Mouse (Mus musculus): ENCODE measurements around the gene Akap2. TPM values are rescaled to one million over a fixed set of nuclear protein-coding genes. Genes with fewer than 3 reads are reported as not detected.

Gene Akap2
- polyA plus RNA-seq, 1 experiment: 0.01 TPM

DNA sequence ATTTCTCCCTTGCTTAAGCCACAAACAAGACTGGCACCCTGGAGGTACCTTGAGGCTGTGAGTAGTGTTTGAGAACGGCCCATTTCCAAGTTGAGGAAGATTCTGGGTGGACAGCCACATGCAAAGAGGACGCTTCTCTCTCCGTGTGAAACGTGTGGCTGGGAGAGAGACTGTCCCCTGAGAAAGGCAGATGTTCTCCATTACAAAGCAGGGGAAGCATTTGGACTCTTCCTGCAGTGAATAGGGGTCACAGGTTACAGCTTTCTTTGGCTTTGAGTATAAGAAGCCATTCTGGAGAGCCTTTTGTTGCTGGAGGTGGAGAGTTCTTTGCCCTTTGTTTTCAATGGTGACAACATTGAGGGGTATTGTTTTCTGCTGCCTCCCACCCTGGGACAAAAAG lies 48.3 kb downstream of the Akap2 start:
- no peak for TF ChIP-seq GATA1 (IDR thresholded peaks at IDR 0.05; ENCODE audit: low read length)

DNA sequence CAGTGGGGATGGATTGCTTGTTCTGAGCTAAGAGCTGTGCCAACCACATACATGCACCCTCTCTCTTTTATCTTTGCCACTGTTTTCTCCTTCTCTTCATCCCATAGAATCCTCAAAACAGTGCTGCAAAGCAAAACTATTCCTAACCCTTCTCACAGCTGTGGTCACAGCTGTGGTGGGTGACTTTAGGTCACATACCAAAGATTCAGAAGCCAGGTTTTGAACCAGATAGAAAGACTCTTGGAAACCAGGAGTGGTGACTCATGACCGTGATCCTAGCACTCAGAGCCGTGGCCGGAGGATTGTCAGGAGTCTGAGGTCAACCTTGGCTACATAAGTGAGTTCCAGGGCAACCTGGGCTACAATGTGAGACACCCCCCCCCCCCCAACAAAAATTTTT lies 51.5 kb downstream of the Akap2 start:
- TF ChIP-seq GATA1 (IDR thresholded peaks at IDR 0.05; ENCODE audit: low read length): no peak

DNA sequence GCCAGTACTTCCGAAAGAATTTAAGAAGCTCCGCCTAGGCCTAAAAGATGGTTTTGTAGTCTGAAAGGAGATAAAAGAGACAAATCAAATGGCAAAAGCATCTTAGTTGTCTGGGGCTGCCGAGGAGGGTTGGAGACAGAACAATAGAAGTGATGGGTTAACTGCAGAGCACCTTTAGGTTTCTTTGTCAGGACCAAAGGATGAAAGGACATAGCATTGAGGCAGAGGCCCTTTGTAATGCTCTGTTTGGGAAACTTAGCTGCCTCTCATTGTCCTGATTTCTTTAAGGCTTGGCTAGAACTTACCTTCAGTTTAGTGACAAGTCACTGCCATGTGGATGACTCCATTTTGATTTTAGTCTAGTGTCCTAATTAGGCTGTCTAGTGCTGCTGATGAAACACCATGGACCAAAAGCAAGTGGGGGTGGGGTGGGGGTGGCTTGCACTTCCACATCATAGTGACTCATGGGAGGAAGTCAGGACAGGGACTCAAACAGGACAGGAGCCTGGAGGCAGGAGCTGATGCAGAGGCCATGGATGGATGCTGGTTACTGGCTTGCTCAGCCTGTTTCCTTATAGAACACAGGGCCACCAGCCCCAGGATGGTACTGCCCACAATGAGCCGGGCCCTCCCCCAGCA lies 52.8 kb downstream of the Akap2 start:
- no peak for TF ChIP-seq GATA1 (IDR thresholded peaks at IDR 0.05; ENCODE audit: low read length)

DNA sequence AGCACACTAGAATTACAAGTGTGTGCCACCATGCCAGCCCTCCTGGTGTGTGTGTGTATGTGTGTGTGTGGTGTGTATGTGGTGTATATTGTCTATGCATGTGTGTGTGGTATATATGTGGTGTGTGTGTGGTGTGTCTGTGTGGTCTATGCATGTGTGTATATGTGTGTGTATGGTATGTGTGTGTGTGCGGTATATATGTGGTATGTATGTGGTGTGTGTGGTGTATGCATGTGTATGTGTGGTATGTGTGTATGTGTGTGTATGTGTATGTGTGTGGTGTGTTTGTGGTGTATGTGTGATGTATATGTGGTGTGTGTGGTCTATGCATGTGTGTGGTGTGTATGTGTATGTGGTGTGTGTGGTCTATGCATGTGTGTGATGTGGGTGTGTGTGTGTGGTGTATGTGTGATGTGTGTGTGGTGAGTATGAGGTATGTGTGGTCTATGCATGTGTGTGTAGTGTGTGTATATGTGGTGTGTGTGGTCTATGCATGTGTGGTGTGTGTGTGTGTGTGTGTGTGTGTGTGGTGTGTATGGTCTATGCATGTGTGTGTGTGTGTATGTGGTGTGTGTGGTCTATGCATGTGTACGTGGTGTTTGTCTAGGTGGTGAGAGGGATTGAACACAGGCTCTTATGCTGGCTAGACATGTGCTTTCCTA lies 54.2 kb downstream of the Akap2 start:
- no peak for TF ChIP-seq GATA1 (IDR thresholded peaks at IDR 0.05; ENCODE audit: low read length)

DNA sequence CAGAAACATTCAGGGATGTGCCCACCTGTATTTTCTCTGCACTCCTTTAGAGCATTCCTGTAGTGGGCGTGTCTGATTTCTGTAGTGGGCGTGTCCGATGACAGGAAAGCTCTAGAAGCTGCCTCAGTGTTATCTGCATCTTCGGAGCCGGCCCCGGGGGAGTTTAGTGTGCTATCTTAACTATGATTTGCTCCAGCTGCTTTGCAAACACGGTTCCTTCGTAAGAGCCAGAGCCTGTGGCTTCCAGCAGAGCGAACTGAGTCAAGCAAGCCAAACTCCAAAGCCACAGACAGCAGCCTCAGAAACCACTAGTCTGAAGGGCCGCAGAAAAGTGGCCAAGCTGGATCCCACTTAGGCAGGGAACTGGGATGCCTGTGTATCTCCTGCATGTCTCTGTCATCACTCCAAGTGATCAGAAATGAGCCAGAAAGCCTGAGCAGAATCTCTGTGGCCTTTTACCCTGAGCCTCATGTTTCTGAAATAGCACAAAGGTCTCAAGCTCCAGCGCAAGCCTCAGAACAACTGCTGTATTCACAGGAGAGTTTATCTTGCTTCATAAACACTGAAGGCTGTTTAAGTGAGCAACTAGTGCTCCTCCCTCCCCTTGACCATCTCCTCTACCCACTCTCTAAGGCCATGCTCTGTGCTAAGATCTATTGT lies 55.5 kb downstream of the Akap2 start:
- no peak for TF ChIP-seq GATA1 (IDR thresholded peaks at IDR 0.05; ENCODE audit: low read length)

DNA sequence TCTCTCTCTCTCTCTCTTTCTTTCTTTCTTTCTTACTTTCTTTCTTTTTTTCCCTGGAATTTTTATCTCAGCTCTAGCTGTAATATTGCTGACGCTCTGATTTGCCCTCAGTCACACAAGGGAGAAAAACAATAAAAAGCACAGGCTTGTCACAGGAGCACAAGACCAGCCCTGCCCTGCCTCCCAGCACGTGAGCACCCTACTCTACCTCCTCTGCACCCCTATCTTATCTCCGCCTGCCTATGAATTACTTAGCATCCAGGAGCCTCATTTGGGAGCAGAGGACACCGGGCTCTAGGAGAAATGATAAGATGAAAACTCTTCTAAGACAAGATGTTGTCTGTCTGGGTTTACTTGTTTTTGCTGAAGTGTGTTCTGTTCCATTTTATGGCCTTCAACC lies 57.1 kb downstream of the Akap2 start:
- no peak for TF ChIP-seq GATA1 (IDR thresholded peaks at IDR 0.05; ENCODE audit: low read length)

DNA sequence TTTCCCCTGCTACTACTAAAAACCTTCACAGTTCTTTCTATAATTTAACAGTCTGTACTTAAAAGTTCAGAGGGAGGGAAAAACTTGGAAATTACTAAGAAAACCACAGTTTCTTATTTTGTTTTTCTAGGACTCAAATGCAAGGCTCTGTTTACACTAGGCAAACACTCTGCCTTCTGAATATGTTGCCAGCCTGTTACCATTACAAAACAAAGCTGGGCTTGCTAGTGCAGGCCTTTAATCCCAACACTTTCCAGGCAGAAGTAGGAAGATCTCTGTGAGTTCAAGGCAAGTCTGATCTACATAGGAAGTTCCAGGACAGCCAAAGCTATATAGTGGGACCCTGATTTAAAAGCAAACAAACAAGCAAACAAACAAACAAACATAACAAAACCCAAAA lies 58.1 kb downstream of the Akap2 start:
- no peak for TF ChIP-seq GATA1 (IDR thresholded peaks at IDR 0.05; ENCODE audit: low read length)

DNA sequence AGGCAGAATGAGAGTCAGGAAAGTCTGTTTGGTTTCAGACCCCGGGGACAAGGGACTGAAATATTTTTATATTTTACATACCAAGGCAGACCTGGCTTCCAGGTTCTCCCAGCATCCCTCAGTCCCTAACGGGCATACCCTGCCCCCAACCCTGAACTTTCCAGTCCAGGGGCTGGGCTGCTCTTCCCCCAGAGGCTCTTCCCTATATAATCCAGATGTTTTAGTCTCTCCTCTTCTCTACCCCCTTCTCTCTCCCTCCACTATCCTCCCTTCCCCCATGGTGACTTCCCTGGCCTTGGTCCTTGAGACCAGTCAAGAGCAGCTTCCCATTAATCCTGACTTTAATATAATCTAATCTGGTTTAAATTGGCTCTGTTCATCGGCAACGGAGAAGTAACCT lies 62.9 kb downstream of the Akap2 start:
- no peak for TF ChIP-seq GATA1 (IDR thresholded peaks at IDR 0.05; ENCODE audit: low read length)

DNA sequence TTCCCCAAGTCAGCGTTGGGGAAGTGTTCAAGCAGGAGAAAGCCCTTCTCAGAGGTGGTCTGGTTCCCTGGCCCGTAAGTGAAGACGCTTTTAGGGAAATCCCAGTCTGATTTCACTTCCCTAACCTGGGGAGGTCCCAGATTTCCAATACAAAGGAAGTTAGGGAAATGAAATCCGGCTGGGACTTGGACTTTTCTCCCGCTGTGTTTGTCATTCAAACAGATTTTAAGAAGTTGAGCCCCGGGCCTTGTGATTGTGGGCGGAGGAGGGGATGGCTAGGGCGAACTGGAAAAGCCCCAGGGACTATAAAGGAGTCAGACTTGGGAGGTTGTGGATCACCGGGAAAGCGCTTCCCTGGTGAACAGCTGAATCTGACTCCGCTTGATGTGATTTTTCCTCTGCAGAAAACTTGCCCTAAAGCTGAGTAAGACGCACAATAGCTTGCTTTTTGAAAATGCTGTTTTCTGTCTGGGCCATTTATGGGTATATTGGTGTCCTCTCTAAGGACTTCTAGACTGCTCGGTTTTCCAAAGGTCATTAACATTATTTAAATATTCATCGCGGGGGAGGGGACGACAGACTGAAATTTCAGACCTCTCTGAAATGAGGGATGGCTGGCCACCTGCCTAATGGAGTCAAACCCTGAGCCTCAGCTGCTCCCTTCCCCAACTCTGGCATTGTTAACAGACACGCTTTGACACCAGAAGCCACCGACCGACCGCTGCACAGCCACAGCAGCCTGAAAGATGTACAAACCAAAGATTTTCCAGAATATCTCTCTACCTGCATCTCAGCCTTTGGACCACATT lies 63.6 kb downstream of the Akap2 start:
- no peak for TF ChIP-seq GATA1 (IDR thresholded peaks at IDR 0.05; ENCODE audit: low read length)

DNA sequence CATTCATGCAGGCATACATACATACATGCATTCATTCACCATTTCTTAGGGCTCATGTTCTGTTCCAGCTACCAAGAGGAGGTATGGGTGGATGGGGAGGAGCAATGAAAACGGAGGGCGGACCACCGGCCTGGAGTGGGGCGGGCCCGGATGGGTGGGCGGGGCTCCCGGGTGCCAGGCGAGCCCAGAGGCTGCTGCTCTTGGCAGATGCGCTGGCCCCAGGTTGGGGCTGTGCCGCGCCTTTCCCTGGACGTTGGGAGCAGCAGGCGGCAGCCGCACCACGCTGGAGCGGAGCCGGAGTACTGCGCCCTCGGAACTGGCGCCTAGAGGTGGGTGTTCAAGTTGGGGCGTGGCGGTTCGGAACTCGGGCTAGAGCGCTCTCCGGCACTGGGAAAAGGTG lies 64.5 kb downstream of the Akap2 start:
- TF ChIP-seq GATA1 (IDR thresholded peaks at IDR 0.05; ENCODE audit: low read length): no peak

DNA sequence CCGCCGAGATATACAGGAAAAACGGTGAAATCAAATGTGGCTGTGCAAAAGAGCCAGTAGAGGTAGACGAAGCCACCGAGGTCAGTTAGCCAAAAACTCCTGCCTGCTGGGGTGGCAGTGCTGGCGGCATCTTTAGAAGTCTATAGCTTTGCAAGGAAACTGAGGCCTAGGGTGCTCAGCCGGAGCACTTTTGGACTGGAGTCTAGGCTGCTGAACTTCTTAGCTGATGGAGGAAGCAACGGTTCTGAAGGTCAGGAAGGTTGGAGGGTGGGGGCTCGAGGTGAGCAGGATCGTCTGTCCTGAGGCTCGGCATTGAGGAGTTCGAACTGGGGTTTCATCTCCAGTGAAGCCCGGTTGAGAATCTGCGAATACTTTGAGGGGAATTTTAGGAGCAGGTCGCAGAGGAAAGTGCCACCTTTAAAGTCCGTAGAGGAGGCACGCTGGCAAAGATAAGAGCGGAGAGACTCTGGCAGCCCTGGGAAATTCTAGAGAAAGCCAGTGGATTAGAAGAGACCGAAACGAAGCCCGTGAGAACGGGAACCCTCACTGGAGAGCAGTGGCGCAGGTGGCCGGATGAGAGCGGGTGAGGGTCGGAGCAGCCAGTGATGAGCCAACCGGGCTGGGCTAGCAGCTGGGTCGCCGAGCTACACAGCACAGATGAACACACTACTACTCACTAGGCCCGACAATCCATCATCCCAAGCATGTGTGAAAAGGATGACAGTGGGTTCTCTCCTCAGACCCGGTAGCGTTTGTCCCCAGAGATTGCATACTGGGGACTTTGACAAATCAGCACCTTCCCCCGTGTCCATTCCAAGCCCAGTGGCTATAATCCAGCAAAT lies 65.3 kb downstream of the Akap2 start:
- TF ChIP-seq GATA1 (IDR thresholded peaks at IDR 0.05; ENCODE audit: low read length): no peak

DNA sequence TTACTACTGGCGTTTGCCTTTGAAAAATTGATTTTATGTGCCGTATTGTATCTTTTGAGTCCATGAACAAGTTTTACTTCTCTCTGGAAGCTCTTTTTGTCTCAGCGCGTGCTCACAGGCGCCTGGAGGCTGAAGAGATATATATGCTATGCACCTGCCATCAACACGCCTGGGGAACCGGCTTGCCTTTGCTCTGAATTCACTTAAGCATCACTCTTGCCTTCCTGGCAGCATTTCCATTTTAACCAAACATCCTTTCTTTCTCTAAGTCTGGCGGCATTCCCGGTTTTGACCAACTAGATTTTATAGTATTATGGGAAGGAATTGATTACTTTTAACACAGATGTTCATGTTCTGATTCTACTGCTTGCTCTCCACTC lies 65.9 kb downstream of the Akap2 start:
- no peak for TF ChIP-seq GATA1 (IDR thresholded peaks at IDR 0.05; ENCODE audit: low read length)

DNA sequence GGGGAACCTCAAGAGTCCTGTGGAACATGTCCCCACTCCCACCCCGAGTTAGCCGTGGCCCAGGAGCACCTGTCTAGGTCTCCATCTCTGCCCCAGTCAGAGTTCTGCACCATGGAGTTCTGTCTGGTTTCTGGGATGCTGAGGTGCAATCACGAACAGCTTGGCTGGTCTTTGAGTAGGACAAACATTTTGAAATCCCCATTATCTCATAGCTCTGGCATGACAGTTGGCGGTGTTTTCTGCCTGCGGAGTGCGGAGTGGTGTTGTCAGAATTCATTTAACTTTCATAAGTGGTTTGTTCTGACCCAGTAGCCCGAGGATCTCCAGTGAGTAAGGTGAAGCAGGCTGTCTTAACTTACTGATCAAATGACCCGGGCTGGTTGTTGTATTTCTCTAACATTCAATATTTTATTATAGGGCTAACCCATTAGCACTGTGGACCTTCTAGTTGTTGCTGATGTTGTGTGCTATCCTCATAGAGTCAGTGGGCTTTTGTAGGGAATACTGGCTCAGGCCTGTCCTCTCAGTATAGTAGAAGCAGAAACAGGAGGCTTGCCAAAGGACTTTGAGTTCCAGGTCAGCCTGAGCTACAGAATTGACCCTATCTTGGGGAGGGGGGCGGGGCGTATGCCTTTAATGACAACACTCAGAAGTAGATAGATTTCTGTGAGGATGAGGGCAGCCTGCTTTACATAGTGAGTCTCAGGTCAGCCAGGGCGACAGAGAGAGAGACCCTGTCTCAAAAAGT lies 66.6 kb downstream of the Akap2 start:
- no peak for TF ChIP-seq GATA1 (IDR thresholded peaks at IDR 0.05; ENCODE audit: low read length)

DNA sequence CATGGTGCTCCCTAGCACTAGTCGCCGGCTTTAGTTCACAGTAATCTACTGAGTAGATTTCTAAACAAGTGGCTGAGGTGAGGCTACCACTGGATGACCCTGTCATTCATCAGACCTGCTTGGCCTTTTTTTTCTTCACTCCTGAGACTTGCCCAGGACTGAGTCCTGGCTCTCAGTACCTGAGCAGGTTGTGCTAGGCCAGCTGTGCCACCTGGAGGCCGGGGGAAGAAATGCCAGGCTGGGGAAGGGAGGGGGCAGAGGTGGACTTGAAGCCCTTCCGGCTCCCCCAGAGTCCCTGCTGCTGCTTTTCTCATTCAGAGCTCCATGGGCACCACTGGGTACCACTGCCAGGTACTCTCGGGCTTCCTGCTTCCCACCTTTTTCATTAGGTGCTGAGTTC lies 71.3 kb downstream of the Akap2 start:
- no peak for TF ChIP-seq GATA1 (IDR thresholded peaks at IDR 0.05; ENCODE audit: low read length)

DNA sequence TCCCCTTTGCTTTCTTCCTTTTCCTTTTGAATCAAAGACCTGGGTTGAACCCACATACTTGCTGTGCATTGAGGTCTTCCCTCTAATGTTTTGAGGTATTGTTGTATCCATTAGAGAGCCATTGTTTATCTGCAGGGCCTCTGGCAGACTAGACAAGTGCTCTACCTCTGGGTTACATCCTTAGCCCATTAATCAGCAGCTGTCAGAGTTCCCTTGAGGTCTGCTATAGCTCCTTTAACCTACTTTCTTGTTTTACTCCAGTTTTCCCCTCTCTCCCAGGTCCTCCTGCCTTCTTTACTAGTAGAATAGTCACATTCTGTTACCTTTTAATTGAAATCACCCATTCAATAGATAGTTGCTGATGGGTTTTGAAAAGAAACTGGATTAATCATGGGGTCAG lies 71.7 kb downstream of the Akap2 start:
- no peak for TF ChIP-seq GATA1 (IDR thresholded peaks at IDR 0.05; ENCODE audit: low read length)

Data from G1E-ER4 (cell line).